Mouse (Mus musculus): ENCODE data around the gene Sqor. TPM values are rescaled to one million over a fixed set of nuclear protein-coding genes. Genes with fewer than 3 reads are reported as not detected.
A peak's percentile ranks its signal among the peaks of the same experiment; 100 is the strongest.

The Sqor gene
- polyA plus RNA-seq, 2 experiments = 1.7 to 4.0 TPM

DNA sequence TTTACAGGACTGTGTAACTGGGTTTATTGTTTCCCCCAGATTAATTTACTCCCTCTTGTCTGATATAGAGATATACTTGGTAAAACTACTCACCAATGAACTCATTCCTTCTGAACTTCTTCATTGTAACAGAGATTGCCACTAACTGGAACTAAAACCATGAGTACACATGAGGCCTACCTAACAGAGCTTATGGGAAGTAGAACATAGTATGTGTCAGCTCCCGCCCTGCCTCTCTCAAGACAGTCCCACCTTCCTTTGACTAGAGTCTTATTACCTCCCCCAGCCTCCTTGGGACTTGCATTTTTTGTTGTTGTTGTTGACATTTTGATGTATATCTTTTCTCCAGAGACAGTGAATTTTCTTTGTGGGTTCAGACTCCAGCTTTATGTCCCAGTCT, 7.9 kb downstream of the Sqor start:
- TF ChIP-seq EP300 (IDR thresholded peaks at IDR 0.05; ENCODE audit: low read depth) (no peak), CTCF (IDR thresholded peaks at IDR 0.05; ENCODE audit: low read depth) (no peak)

DNA sequence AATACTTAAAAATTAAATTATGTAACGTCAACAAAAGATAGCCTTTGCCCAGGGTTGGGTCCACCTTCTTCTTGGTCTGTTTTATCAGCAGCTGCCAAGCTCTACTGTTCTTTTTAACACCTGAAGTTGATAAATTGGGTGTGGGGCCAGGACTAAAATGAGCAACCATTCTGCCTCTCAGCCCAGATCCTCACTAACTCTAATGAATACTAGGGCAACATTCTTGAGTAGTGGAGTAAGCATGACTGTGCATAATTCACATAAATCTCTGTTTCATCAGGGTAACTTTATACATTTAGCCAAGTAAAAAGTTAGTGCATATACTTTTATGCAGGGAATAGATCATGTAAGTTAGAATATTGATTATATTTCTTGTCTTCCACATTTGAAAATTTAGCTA, 10.5 kb downstream of the Sqor start:
- 38% methylated on average over 1 of the region's 1 CpGs for whole genome bisulfite sequencing (ENCODE audit: insufficient replicate concordance)
- Histone ChIP-seq H3K9me3 (ENCODE audit: control insufficient read depth, low read length) (no peaks in the 10 kb centered on the region), H3K4me2 (ENCODE audit: low read depth) (no peak overlapping the region), H3K36me3 (replicated peaks; ENCODE audit: control insufficient read depth, insufficient read depth, low read depth) (no peaks in the 10 kb centered on the region), H3K27ac (no peak overlapping the region), H3K9ac (replicated peaks) (no peak overlapping the region), H3K4me3 (ENCODE audit: insufficient read depth in 1 of 2, low read depth in 2 of 2, low read length in 2 of 2) (no peak overlapping the region), H3K27me3 (ENCODE audit: control insufficient read depth, insufficient read depth, low read length) (no peaks in the 10 kb centered on the region), H3K4me1 (replicated peaks; ENCODE audit: control insufficient read depth in 2 of 2, insufficient read depth in 2 of 2, low read length in 1 of 2) (peaks cover 0 to 3% of the 10 kb centered on the region in 2 experiments; a peak in 2 of 4 replicates)
- ATAC-seq (ENCODE audit: insufficient read depth) = no peak
- DNase-seq (ENCODE audit: low read depth in 3 of 3, low spot score in 3 of 3) = no peak
- no peak for TF ChIP-seq EP300 (IDR thresholded peaks at IDR 0.05; ENCODE audit: low read depth)
- TF ChIP-seq CTCF (IDR thresholded peaks at IDR 0.05; ENCODE audit: low read depth) = no peak

More for the DNA sequence above, 7.9 kb downstream of the Sqor start:
- Histone ChIP-seq H3K9me3 (ENCODE audit: control insufficient read depth, low read length) (no peaks in the 10 kb centered on the region), H3K36me3 (replicated peaks; ENCODE audit: control insufficient read depth, insufficient read depth, low read depth) (no peaks in the 10 kb centered on the region), H3K9ac (replicated peaks) (no peak overlapping the region), H3K27me3 (ENCODE audit: control insufficient read depth, insufficient read depth, low read length) (no peaks in the 10 kb centered on the region), H3K27ac (no peak overlapping the region), H3K4me1 (replicated peaks; ENCODE audit: control insufficient read depth in 2 of 2, insufficient read depth in 2 of 2, low read length in 1 of 2) (no peaks in the 10 kb centered on the region), H3K4me2 (ENCODE audit: low read depth) (no peak overlapping the region), H3K4me3 (ENCODE audit: insufficient read depth in 1 of 2, low read depth in 2 of 2, low read length in 2 of 2) (no peak overlapping the region)
- DNase-seq (ENCODE audit: low read depth in 3 of 3, low spot score in 3 of 3) = no peak
- WGBS (ENCODE audit: insufficient replicate concordance) = 60% methylated on average over 1 of the region's 1 CpGs
- ATAC-seq (ENCODE audit: insufficient read depth) = no peak

DNA sequence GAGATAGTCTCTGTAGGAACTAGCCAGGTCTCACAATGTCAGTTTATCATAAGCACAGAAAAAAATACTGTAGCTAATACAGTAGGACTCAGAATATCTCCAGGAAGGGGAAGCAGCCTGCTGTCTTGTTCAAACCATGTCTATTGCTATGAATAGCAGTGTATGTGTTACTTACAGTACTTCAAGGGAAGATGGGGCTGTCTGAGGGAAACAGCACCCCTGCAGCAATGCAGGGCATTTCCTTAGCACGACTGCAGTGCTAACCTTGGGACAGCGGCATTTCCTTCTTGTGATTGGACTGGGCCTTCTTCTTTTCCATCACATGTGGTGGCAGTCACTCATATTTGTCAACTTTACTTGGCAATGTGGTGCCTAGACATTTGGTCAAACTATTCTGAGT, 11.8 kb downstream of the Sqor start:
- H3K4me2 ChIP-seq (ENCODE audit: low read depth) = no peak overlapping the region
- no peaks in the 10 kb centered on the region for H3K27me3 ChIP-seq (ENCODE audit: control insufficient read depth, insufficient read depth, low read length)
- no peaks in the 10 kb centered on the region for H3K36me3 ChIP-seq (replicated peaks; ENCODE audit: control insufficient read depth, insufficient read depth, low read depth)
- no peak for DNase-seq (ENCODE audit: low read depth in 3 of 3, low spot score in 3 of 3)
- no peak for TF ChIP-seq EP300 (IDR thresholded peaks at IDR 0.05; ENCODE audit: low read depth)
- no peak for TF ChIP-seq CTCF (IDR thresholded peaks at IDR 0.05; ENCODE audit: low read depth)
- H3K4me1 ChIP-seq (replicated peaks; ENCODE audit: control insufficient read depth in 2 of 2, insufficient read depth in 2 of 2, low read length in 1 of 2) = peaks cover 0 to 3% of the 10 kb centered on the region in 2 experiments; a peak in 2 of 4 replicates
- ATAC-seq (ENCODE audit: insufficient read depth) = peak; percentile 31; the same call in 1 of the 2 replicates
- no peak overlapping the region for H3K4me3 ChIP-seq (ENCODE audit: insufficient read depth in 1 of 2, low read depth in 2 of 2, low read length in 2 of 2)
- H3K9me3 ChIP-seq (ENCODE audit: control insufficient read depth, low read length) = no peaks in the 10 kb centered on the region
- 25% methylated on average over 2 of the region's 2 CpGs for WGBS (ENCODE audit: insufficient replicate concordance)
- H3K9ac ChIP-seq (replicated peaks) = no peak overlapping the region
- no peak overlapping the region for H3K27ac ChIP-seq

DNA sequence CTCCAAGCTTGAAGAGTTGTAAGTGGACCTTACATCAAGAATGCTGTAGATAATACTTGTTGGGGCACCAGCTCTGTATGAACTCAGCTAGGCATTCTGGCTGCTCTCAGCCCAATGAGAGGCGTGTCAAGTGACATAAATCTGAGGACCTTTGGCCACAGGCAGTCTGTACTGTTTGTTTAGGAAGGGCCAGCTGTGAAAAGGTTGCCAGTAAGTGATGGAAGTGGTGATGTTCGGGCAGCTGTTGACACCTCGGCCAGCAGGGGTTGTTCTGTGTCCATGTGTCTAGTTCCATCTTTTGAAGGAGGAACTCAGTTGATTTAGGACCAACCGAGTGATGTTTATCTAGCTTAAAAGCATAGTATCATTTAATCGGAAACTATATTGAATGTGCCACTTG, 14.9 kb downstream of the Sqor start:
- DNase-seq (ENCODE audit: low read depth in 3 of 3, low spot score in 3 of 3) = no peak
- WGBS (ENCODE audit: insufficient replicate concordance) = 50% methylated on average over 5 of the region's 5 CpGs

DNA sequence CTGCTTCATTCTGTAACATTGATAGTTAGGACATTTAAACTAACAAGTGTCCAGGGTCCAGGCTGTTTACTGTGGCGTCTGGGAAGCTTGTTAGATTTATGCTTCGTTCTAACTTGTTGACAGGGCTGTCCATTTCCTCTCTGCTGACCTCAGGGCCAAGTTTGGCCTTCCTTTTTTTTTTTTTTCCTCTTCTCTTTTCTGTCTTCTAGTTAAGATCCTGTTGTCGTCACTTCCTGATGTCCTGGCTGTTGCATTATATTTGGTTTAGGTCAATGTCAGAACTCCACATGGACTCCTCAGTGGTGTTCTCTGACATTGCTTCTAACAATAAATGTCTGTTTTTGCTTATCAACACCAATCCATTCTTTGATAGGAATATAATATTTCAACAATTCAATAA, 15.4 kb downstream of the Sqor start:
- Histone ChIP-seq H3K9ac (replicated peaks) (no peak overlapping the region), H3K36me3 (replicated peaks; ENCODE audit: control insufficient read depth, insufficient read depth, low read depth) (no peaks in the 10 kb centered on the region), H3K27ac (no peak overlapping the region), H3K4me1 (replicated peaks; ENCODE audit: control insufficient read depth in 2 of 2, insufficient read depth in 2 of 2, low read length in 1 of 2) (peaks cover 0 to 3% of the 10 kb centered on the region in 2 experiments; a peak in 2 of 4 replicates), H3K4me2 (ENCODE audit: low read depth) (no peak overlapping the region), H3K27me3 (ENCODE audit: control insufficient read depth, insufficient read depth, low read length) (no peaks in the 10 kb centered on the region), H3K4me3 (ENCODE audit: insufficient read depth in 1 of 2, low read depth in 2 of 2, low read length in 2 of 2) (no peak overlapping the region), H3K9me3 (ENCODE audit: control insufficient read depth, low read length) (no peaks in the 10 kb centered on the region)
- no peak for TF ChIP-seq EP300 (IDR thresholded peaks at IDR 0.05; ENCODE audit: low read depth)
- TF ChIP-seq CTCF (IDR thresholded peaks at IDR 0.05; ENCODE audit: low read depth) = no peak
- ATAC-seq (ENCODE audit: insufficient read depth) = no peak
- DNase-seq (ENCODE audit: low read depth in 3 of 3, low spot score in 3 of 3) = no peak
- 14% methylated on average over 3 of the region's 3 CpGs for WGBS (ENCODE audit: insufficient replicate concordance)

More for the DNA sequence above, 14.9 kb downstream of the Sqor start:
- Histone ChIP-seq H3K9ac (replicated peaks) (no peak overlapping the region), H3K27ac (no peak overlapping the region), H3K4me1 (replicated peaks; ENCODE audit: control insufficient read depth in 2 of 2, insufficient read depth in 2 of 2, low read length in 1 of 2) (peaks cover 0 to 3% of the 10 kb centered on the region in 2 experiments; a peak in 2 of 4 replicates), H3K9me3 (ENCODE audit: control insufficient read depth, low read length) (no peaks in the 10 kb centered on the region), H3K27me3 (ENCODE audit: control insufficient read depth, insufficient read depth, low read length) (no peaks in the 10 kb centered on the region), H3K4me2 (ENCODE audit: low read depth) (no peak overlapping the region), H3K4me3 (ENCODE audit: insufficient read depth in 1 of 2, low read depth in 2 of 2, low read length in 2 of 2) (no peak overlapping the region), H3K36me3 (replicated peaks; ENCODE audit: control insufficient read depth, insufficient read depth, low read depth) (no peaks in the 10 kb centered on the region)
- no peak for ATAC-seq (ENCODE audit: insufficient read depth)
- TF ChIP-seq CTCF (IDR thresholded peaks at IDR 0.05; ENCODE audit: low read depth) = no peak
- TF ChIP-seq EP300 (IDR thresholded peaks at IDR 0.05; ENCODE audit: low read depth) = no peak
